Mouse (Mus musculus) stomach, adult 2 months (tissue): Measurements from ENCODE around the gene 1700021F07Rik. TPM values are rescaled to one million over a fixed set of nuclear protein-coding genes. Genes with fewer than 3 reads are reported as not detected.

Experiments
- polyA plus RNA-seq: library from polyadenylated mRNA; depleted of rRNA; stranded (reverse); fragments of >200 nt; gene quantifications from 2 replicates; pipeline ENCODE4 v1.2.3, GENCODE M21; 2012; rRNA removed

1700021F07Rik gene
- polyA plus RNA-seq: not detected in 2 replicates

DNA sequence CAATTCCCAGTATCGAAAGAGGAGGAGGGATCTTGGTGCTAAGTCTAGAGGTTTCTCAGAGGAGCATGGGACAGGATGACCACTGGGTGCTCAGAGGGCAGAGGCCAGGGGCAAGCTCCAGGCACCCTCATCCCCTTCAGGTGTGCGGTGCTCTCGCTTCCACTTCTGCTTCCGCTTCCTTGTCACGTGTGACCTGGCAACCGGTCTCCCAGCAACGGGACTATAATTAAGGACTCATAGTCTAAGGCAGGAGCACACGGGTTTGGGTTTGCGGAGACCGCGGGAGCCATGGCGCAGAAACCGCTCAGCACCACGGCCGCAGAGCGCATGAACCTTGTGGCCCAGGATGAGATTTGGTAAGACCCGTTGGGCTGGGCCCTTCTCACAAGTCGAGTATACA, at the start of gene 1700021F07Rik:
Gene 1700021F07Rik (plus strand): TSS at position 211 of the 400 bp plus-strand sequence.

Other genes starting within 250 kb of the 1700021F07Rik start
- 37.3 and 64.9 TPM in 2 replicates for gene Pmepa1, start 246.1 kb upstream of the 1700021F07Rik start, polyA plus RNA-seq
- gene Ankrd60, start 55.8 kb downstream of the 1700021F07Rik start, polyA plus RNA-seq: not detected in 2 replicates
- gene Rab22a, start 137.2 kb downstream of the 1700021F07Rik start, polyA plus RNA-seq: 17.8 and 34.1 TPM in 2 replicates
- not detected in 2 replicates for gene 1700010B08Rik, start 196.8 kb downstream of the 1700021F07Rik start, polyA plus RNA-seq
- gene Vapb, start 214.9 kb downstream of the 1700021F07Rik start, polyA plus RNA-seq: 5.3 and 5.7 TPM in 2 replicates